Mouse (Mus musculus) CD4-positive helper T cell, adult 2 months (primary cell): Measurements from ENCODE around the gene Srgap1.
"Not testable (repeated sequence)": the region's sequence is repeated elsewhere in the genome, so short reads cannot be mapped to it uniquely, and the experiment has no call there.

Source experiments
- DNase-seq: peaks from one replicate; pipeline ENCODE4 v3.0.0-alpha.2; 2012; ENCODE audit warnings: low read depth, missing footprints, low spot score

Srgap1 gene

GRCm38 (mm10) chr10:121829034-121829433 is 218.1 kb downstream of the Srgap1 start:
- no peak for DNase-seq

- DNase-seq, result no peak
These were observed 224.4 kb downstream of the Srgap1 start for GRCm38 (mm10) chr10:121822674-121823073.

- no peak for DNase-seq
These were observed 226.3 kb downstream of the Srgap1 start for GRCm38 (mm10) chr10:121820846-121821245.

GRCm38 (mm10) chr10:121817983-121818382 is 229.1 kb downstream of the Srgap1 start:
- DNase-seq, result no peak

- DNase-seq, result no peak
These were observed 239.3 kb downstream of the Srgap1 start for GRCm38 (mm10) chr10:121807771-121808170.

GRCm38 (mm10) chr10:121806806-121807205 is 240.3 kb downstream of the Srgap1 start:
- no peak for DNase-seq

GRCm38 (mm10) chr10:121805933-121806341 is 241.2 kb downstream of the Srgap1 start:
- no peak for DNase-seq

- no peak for DNase-seq
These were observed 242.6 kb downstream of the Srgap1 start for GRCm38 (mm10) chr10:121804551-121804950.

- no peak for DNase-seq
These were observed 247.1 kb downstream of the Srgap1 start for GRCm38 (mm10) chr10:121800041-121800440.

GRCm38 (mm10) chr10:121796027-121796802 is 250.9 kb downstream of the Srgap1 start:
- peak; percentile 40 for DNase-seq

- no peak for DNase-seq
These were observed 252.6 kb downstream of the Srgap1 start for GRCm38 (mm10) chr10:121794486-121794885.

GRCm38 (mm10) chr10:121792661-121793060 is 254.5 kb downstream of the Srgap1 start:
- no peak for DNase-seq

- DNase-seq, result no peak
These were observed 257.0 kb downstream of the Srgap1 start for GRCm38 (mm10) chr10:121790078-121790477.

- DNase-seq, result no peak
These were observed 258.6 kb downstream of the Srgap1 start for GRCm38 (mm10) chr10:121788536-121788935.

- DNase-seq, result peak; percentile 21
These were observed 266.0 kb downstream of the Srgap1 start for GRCm38 (mm10) chr10:121781159-121781558.

GRCm38 (mm10) chr10:121775990-121776389 is 271.1 kb downstream of the Srgap1 start:
- DNase-seq, result no peak

GRCm38 (mm10) chr10:121773813-121774212 is 273.3 kb downstream of the Srgap1 start:
- no peak for DNase-seq

GRCm38 (mm10) chr10:121770624-121771577 is 276.2 kb downstream of the Srgap1 start:
- DNase-seq, result peak; percentile 47

GRCm38 (mm10) chr10:121769711-121770110 is 277.4 kb downstream of the Srgap1 start:
- DNase-seq, result no peak

GRCm38 (mm10) chr10:121767295-121767694 is 279.8 kb downstream of the Srgap1 start:
- DNase-seq, result not testable (repeated sequence)

GRCm38 (mm10) chr10:121765174-121766057 is 281.7 kb downstream of the Srgap1 start:
- no peak for DNase-seq
